Mouse (Mus musculus): ENCODE measurements around the gene Snrpd3. TPM values are rescaled to one million over a fixed set of nuclear protein-coding genes. Genes with fewer than 3 reads are reported as not detected.

The Snrpd3 gene
- total RNA-seq, 2 experiments from 2014 or later: 86.1 to 87.1 TPM

- DNase-seq (ENCODE audit: low spot score in 2 of 2): no peak
These were observed 14.3 kb downstream of the Snrpd3 start for GRCm38 (mm10) chr10:75531532-75532090.

- DNase-seq (ENCODE audit: low spot score in 2 of 2): no peak
These were observed 16.9 kb downstream of the Snrpd3 start for GRCm38 (mm10) chr10:75534216-75534615.

GRCm38 (mm10) chr10:75534934-75535333, 17.6 kb downstream of the Snrpd3 start:
- no peak for DNase-seq (ENCODE audit: low spot score in 2 of 2)

GRCm38 (mm10) chr10:75535423-75535822, 18.1 kb downstream of the Snrpd3 start:
- DNase-seq (ENCODE audit: low spot score in 2 of 2): no peak

GRCm38 (mm10) chr10:75536123-75536522, 18.8 kb downstream of the Snrpd3 start:
- no peak for DNase-seq (ENCODE audit: low spot score in 2 of 2)

- no peak for DNase-seq (ENCODE audit: low spot score in 2 of 2)
These were observed 30.6 kb downstream of the Snrpd3 start for GRCm38 (mm10) chr10:75547901-75548300.

- no peak for DNase-seq (ENCODE audit: low spot score in 2 of 2)
These were observed 31.1 kb downstream of the Snrpd3 start for GRCm38 (mm10) chr10:75548486-75548885.

GRCm38 (mm10) chr10:75549886-75550285, 32.5 kb downstream of the Snrpd3 start:
- DNase-seq (ENCODE audit: low spot score in 2 of 2): no peak

GRCm38 (mm10) chr10:75551175-75551574, 33.8 kb downstream of the Snrpd3 start:
- no peak for DNase-seq (ENCODE audit: low spot score in 2 of 2)

- no peak for DNase-seq (ENCODE audit: low spot score in 2 of 2)
These were observed 34.8 kb downstream of the Snrpd3 start for GRCm38 (mm10) chr10:75552106-75552505.

GRCm38 (mm10) chr10:75552701-75553450, 35.5 kb downstream of the Snrpd3 start:
- no peak for DNase-seq (ENCODE audit: low spot score in 2 of 2)

GRCm38 (mm10) chr10:75554090-75554489, 36.7 kb downstream of the Snrpd3 start:
- no peak for DNase-seq (ENCODE audit: low spot score in 2 of 2)

- no peak for DNase-seq (ENCODE audit: low spot score in 2 of 2)
These were observed 38.2 kb downstream of the Snrpd3 start for GRCm38 (mm10) chr10:75555557-75555956.

GRCm38 (mm10) chr10:75556026-75556425, 38.7 kb downstream of the Snrpd3 start:
- no peak for DNase-seq (ENCODE audit: low spot score in 2 of 2)

GRCm38 (mm10) chr10:75558515-75558914, 41.2 kb downstream of the Snrpd3 start:
- no peak for DNase-seq (ENCODE audit: low spot score in 2 of 2)

- DNase-seq (ENCODE audit: low spot score in 2 of 2): no peak
These were observed 41.8 kb downstream of the Snrpd3 start for GRCm38 (mm10) chr10:75559041-75559675.

GRCm38 (mm10) chr10:75559676-75560548, 42.6 kb downstream of the Snrpd3 start, which contains the start of gene Lrrc75b:
TSS of gene Lrrc75b (minus strand) at chr10:75560330.
- peak; percentile 35 to 41 for DNase-seq (ENCODE audit: low spot score in 2 of 2)

- DNase-seq (ENCODE audit: low spot score in 2 of 2): no peak
These were observed 43.2 kb downstream of the Snrpd3 start for GRCm38 (mm10) chr10:75560549-75560899.

- no peak for DNase-seq (ENCODE audit: low spot score in 2 of 2)
These were observed 43.8 kb downstream of the Snrpd3 start, which contains the start of gene Ggt1 for GRCm38 (mm10) chr10:75561071-75561654. TSS of gene Ggt1 (plus strand) at chr10:75561604.

- DNase-seq (ENCODE audit: low spot score in 2 of 2): no peak
These were observed 45.2 kb downstream of the Snrpd3 start for GRCm38 (mm10) chr10:75562596-75562995.
